ENCODE assay signal across 16 mouse cellular contexts in the genomic region with DNA sequence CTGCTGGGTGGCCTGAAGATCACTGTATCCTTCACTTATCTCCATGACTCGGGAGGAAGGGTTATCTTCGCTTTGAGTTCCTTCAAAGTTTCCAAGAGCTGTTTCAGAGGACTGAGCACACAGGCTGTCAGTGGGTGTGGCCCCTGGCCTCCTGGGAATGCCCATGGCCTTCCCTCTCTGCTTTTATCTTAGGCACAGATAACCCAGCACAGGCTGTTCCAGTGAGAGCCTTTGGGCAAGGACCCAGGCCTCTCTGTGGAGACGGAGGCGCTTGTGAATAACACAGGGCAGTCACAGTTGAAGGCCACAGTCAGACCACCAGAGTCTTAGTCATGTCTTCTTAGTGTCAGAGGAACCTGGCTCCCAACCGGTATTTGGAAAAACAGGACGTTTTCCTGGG. TPM values are rescaled to one million over a fixed set of nuclear protein-coding genes. Genes with fewer than 3 reads are reported as not detected.
A peak's percentile ranks its signal among the peaks of the same experiment; 100 is the strongest.
DNase-seq lines count a peak whose midpoint lies in the region; ATAC-seq lines count a peak whose summit lies in the region.
"Had no signal": no experiment of that assay in that cellular context is flagged by ENCODE, and none has a peak within 500 bp of the region (broad histone marks: within the 10 kb centered on the region; RNA-seq: fewer than 3 reads in every experiment).

No protein-coding gene starts in this region.

- DNase-seq in adrenal gland, postnatal 14 days: peak; percentile 75
- peak; percentile 76 for DNase-seq in skeletal muscle tissue, adult 2 months (ENCODE audit: low read depth, low spot score)
- DNase-seq in frontal cortex, postnatal 10 days (ENCODE audit: low spot score in 2 of 2): no peak
- DNase-seq: cerebellum, adult 11 months; lung, postnatal 10 days; right cerebral cortex, postnatal 4 days; thymus, adult 18-20 months had no signal

- no peaks in the 10 kb centered on the region for H3K9me3 ChIP-seq in kidney, embryonic 15.5 days (replicated peaks)
- H3K9me3 ChIP-seq in kidney, embryonic 16.5 days (ENCODE audit: low read length): no peaks in the 10 kb centered on the region
- H3K9me3 ChIP-seq in heart, embryonic 14.5 days (ENCODE audit: control insufficient read depth, low read length): no peaks in the 10 kb centered on the region
- H3K9me3 ChIP-seq: hindbrain, embryonic 12.5 days had no signal

- no peak overlapping the region for H3K9ac ChIP-seq in kidney, embryonic 15.5 days
- no peak overlapping the region for H3K9ac ChIP-seq in kidney, embryonic 16.5 days (replicated peaks; ENCODE audit: low read length)
- 0 out of 2 replicates have a peak overlapping the region, but pooled peaks have one; percentile 8 for H3K9ac ChIP-seq in heart, embryonic 14.5 days (ENCODE audit: low read length)
- H3K9ac ChIP-seq: hindbrain, embryonic 12.5 days had no signal

- H3K36me3 ChIP-seq in kidney, embryonic 15.5 days: peaks cover 7% of the 10 kb centered on the region; the same call in 1 of the 2 replicates
- no peaks in the 10 kb centered on the region for H3K36me3 ChIP-seq in kidney, embryonic 16.5 days (ENCODE audit: insufficient read depth, low read length)
- peaks cover 46% of the 10 kb centered on the region for H3K36me3 ChIP-seq in heart, embryonic 14.5 days (ENCODE audit: control insufficient read depth, insufficient read depth, low read length)

- H3K4me3 ChIP-seq in kidney, embryonic 15.5 days (replicated peaks): no peak overlapping the region
- H3K4me3 ChIP-seq in kidney, embryonic 16.5 days (ENCODE audit: low read length): no peak overlapping the region
- no peak overlapping the region for H3K4me3 ChIP-seq in heart, embryonic 14.5 days (ENCODE audit: control insufficient read depth in 1 of 2, insufficient read depth in 1 of 2, low read depth in 1 of 2, low read length in 2 of 2)
- H3K4me3 ChIP-seq: hindbrain, embryonic 12.5 days had no signal

- no peaks in the 10 kb centered on the region for H3K27me3 ChIP-seq in kidney, embryonic 15.5 days
- no peaks in the 10 kb centered on the region for H3K27me3 ChIP-seq in kidney, embryonic 16.5 days (ENCODE audit: insufficient read depth, low read length)
- no peaks in the 10 kb centered on the region for H3K27me3 ChIP-seq in heart, embryonic 14.5 days (ENCODE audit: control insufficient read depth, insufficient read depth, low read length)
- H3K27me3 ChIP-seq: hindbrain, embryonic 12.5 days had no signal

- 0 out of 2 replicates have a peak overlapping the region, but pooled peaks have one; percentile 3 for H3K27ac ChIP-seq in kidney, embryonic 15.5 days
- H3K27ac ChIP-seq in kidney, embryonic 16.5 days (ENCODE audit: low read length): no peak overlapping the region
- H3K27ac ChIP-seq in heart, embryonic 14.5 days (replicated peaks in 1 of 2; ENCODE audit: control insufficient read depth in 1 of 2, insufficient read depth in 1 of 2, low read depth in 2 of 2, low read length in 2 of 2): peak overlapping the region in 1 of 2 experiments; percentile 50; a peak in 2 of 4 replicates
- H3K27ac ChIP-seq: hindbrain, embryonic 12.5 days had no signal

- 84% methylated on average over 6 of the region's 6 CpGs for WGBS in kidney, embryonic 15.5 days
- 84% methylated on average over 6 of the region's 6 CpGs for WGBS in kidney, embryonic 16.5 days
- WGBS in heart, embryonic 14.5 days: 17% methylated on average over 6 of the region's 6 CpGs

- H3K4me1 ChIP-seq in kidney, embryonic 15.5 days: peaks cover 29% of the 10 kb centered on the region
- 0 out of 2 replicates have a peak, but pooled peaks cover 4% of the 10 kb centered on the region for H3K4me1 ChIP-seq in kidney, embryonic 16.5 days (ENCODE audit: insufficient read depth, low read length)
- H3K4me1 ChIP-seq in heart, embryonic 14.5 days (ENCODE audit: control insufficient read depth in 2 of 2, insufficient read depth in 2 of 2, low read length in 2 of 2): peaks cover 21 to 43% of the 10 kb centered on the region in 2 experiments

- no peak overlapping the region for H3K4me2 ChIP-seq in kidney, embryonic 15.5 days
- H3K4me2 ChIP-seq in kidney, embryonic 16.5 days (replicated peaks; ENCODE audit: low read depth, low read length): no peak overlapping the region
- no peak overlapping the region for H3K4me2 ChIP-seq in heart, embryonic 14.5 days (ENCODE audit: low read length)
- H3K4me2 ChIP-seq: hindbrain, embryonic 12.5 days had no signal

- ATAC-seq in kidney, embryonic 15.5 days (replicated peaks; ENCODE audit: low FRiP score): no peak
- ATAC-seq in kidney, embryonic 16.5 days (ENCODE audit: low FRiP score, low TSS enrichment): no peak
- 0 out of 2 replicates have a peak, but pooled peaks have one; percentile 37 for ATAC-seq in heart, embryonic 14.5 days (ENCODE audit: insufficient number of reproducible peaks, insufficient read depth, low FRiP score, low read depth)
- no peak for ATAC-seq in inflammation-experienced regulatory T-cells, adult 6 months
- no peak for ATAC-seq in frontal cortex, adult (ENCODE audit: low TSS enrichment)
- ATAC-seq: activated CD4-positive, CD25-positive, alpha-beta regulatory T cell, adult 4 months; forebrain, embryonic 16.5 days had no signal

RNA-seq across cellular contexts. Expression of a gene that starts 32.7 kb away (rescaled TPM):
- polyA plus RNA-seq in kidney, embryonic 15.5 days (2015; fragmentation: Nextera tagmentation; extraction: Ambion mirVana): 61.0 and 65.3 TPM in 2 replicates
- polyA plus RNA-seq in kidney, embryonic 16.5 days (2015; fragmentation: Nextera tagmentation; extraction: Ambion mirVana): 52.7 and 54.8 TPM in 2 replicates
- 60.5 and 60.7 TPM in 2 replicates for total RNA-seq in adrenal gland, postnatal 14 days (2021)
- 106 and 115 TPM in 2 replicates for polyA plus RNA-seq in heart, embryonic 14.5 days (2014; fragmentation: Nextera tagmentation; extraction: Ambion mirVana)
- polyA plus RNA-seq in inflammation-experienced regulatory T-cells, adult 6 months (2017; shearing (Covaris generic)): 1 to 10 TPM; 2.5 to 3.3 (median 2.8) TPM
- total RNA-seq: MEL had no signal

Comparison
In these comparisons a context has a peak if more than half of its experiments do, and no peak if none do; other contexts are left out.
1. DNase-seq: peak in adrenal gland, postnatal 14 days (single experiment) and skeletal muscle tissue, adult 2 months (single experiment); none in frontal cortex, postnatal 10 days (0 of 2).
2. RNA of a gene that starts 32.7 kb away (polyA plus RNA-seq): 106 to 115 TPM in heart, embryonic 14.5 days, 61.0 to 65.3 TPM in kidney, embryonic 15.5 days and 52.7 to 54.8 TPM in kidney, embryonic 16.5 days; 2.5 to 3.3 TPM in inflammation-experienced regulatory T-cells, adult 6 months; every median in the first group is over 10 times any median in the second.